Mouse (Mus musculus) CD8-positive naive resting alpha-beta T cell, adult 2 months (primary cell): ENCODE measurements at regions not wholly inside any gene's neighbourhood (a gene's known extent, or its start where the extent isn't known, plus 50 kb on each side); places are given as distances from the start of the nearest gene placed in this dataset.

ENCODE experiments used
- DNase-seq, 2 experiments: peaks; one replicate each; pipeline ENCODE4 v3.0.0; 2022; ENCODE audit warnings: low read depth in 2 of 2, low spot score in 2 of 2

DNA sequence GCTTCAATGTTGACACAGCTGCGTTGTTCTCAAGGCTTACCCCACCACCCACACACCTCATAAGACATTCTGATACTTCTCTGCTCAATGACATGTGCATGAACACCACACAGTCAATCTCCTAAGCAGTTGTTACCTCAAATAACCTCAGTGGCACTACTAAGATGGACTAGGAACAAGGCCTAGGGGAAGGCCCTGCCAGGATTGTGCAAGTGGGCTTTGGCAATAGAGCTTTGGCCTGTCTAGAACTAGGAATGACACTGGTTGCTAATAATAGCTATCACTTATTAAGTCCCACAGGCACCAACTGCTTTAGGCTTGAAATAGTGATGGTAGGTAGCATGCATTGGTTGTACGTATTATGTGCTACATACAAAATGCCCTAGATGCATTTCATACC, 169.7 kb upstream of the Nabp1 start:
- no peak for DNase-seq

DNA sequence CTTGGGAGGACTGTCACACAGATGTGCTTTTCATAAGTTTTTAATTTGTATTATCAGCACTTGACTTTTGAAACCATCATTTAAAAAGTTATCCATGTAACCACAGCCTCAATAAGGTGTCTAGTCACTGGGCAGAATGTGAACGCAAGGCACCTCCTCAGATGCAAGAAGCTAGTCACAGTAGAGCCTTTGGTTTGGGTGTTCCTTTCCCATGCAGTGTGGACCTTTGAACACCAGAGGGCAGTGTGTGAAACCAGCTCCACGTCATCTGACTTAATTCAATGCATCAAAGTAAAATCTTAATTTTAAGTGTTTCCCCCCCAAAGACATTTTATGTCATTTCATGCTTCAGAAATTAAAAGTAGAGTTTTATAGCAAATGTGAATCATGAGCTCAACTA, 166.2 kb upstream of the Nabp1 start:
- DNase-seq = peak; percentile 61 to 77

DNA sequence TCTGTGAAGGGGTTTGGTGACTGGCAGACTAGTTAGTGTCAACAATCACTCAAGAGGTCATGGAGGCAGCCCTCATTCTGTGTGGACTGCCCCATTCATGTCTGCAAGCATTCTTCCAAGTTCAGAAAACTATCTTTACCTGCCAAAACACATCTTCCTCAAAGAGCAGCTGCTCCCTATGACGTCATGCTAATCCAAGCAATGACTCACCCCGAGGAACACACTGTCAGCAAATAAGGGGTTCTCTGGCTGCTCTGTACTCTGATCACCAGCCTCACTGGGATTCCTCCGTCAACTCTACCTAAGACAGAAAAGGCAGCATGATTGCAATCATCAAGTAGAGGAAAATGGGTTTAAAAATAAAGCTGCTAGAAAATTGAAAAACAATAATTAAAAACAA, 165.4 kb upstream of the Nabp1 start:
- no peak for DNase-seq

- DNase-seq = no peak
Measured at GRCm38 (mm10) chr1:51638519-51639302, 160.5 kb upstream of the Nabp1 start.

DNA sequence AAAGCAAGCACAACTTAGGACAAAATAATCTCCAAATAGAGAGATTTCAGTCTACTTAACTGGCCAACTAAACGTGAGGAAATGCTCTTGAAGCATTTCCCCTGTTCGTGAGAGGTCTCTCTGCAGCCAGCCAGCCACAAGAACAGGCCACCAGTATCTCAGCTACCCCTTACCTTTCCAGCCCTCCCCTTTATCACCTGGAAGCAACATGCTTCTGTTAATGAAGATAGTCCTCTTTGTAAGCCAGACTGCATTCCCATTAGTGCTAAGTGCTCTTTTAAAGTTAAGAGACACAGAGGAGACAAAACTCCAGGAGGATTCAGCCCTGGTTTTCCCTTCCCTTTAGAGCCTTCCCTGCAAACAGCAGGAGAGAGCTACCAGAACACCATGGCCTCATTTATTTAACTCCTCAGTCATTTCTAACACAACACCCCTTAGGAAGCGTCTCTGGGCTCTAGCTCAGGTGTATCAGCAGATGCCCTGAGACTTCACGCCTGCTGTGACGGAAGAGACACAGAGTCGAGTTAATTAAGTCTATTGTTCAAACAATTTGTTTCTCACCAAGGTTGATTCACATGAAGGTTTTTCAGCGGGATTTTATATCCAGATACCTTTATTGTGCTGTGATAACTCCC, 157.8 kb upstream of the Nabp1 start:
- no peak for DNase-seq

- DNase-seq = no peak
Measured at GRCm38 (mm10) chr1:51633795-51634194, 155.6 kb upstream of the Nabp1 start.

DNA sequence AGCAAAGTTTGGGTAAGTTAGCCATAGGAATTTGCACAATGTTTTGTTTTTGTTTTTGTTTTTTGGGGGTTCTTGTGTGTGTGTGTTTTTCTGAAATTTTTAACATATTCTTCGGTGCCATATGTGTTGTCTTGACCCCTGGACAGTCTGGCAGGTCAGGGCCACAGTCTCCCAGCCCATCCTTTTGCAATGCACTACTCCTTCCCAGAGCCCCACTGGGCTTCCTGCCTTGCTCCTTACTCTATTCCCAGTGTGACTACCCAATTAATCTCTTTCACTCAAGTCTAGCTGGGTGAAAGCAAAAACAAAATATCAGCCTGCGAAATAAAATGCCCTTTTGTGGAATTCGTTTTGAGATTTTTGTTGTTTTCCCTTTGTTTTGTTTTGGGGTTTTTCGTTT, 154.6 kb upstream of the Nabp1 start:
- DNase-seq = no peak

GRCm38 (mm10) chr1:51629848-51630247, 151.6 kb upstream of the Nabp1 start:
- DNase-seq = no peak

- no peak for DNase-seq
Measured at GRCm38 (mm10) chr1:51628137-51628793, 150.0 kb upstream of the Nabp1 start.

- DNase-seq = no peak
Measured at GRCm38 (mm10) chr1:51626303-51626702, 148.1 kb upstream of the Nabp1 start.

DNA sequence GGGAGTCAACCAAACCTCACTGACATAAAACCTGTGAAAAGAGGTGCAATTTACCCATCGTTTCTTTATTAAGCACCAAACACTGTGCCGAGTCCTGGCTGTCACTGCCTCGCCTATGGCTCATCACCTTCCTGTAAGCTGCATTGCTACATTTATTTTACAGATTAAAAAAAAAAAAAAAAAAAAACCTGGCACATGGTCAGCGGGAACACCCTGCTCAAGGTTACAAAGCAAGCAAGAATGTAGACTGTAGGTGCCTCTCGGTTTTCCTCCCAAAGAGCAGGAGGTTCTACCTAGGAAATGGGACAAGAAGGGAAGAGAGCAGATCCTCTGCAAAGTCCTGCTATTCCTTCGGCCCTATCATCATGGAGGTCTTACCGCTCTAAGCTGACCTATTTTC, 146.9 kb upstream of the Nabp1 start:
- no peak for DNase-seq

- DNase-seq = no peak
Measured at GRCm38 (mm10) chr1:51624551-51624950, 146.3 kb upstream of the Nabp1 start.

GRCm38 (mm10) chr1:51622986-51623385, 144.8 kb upstream of the Nabp1 start:
- no peak for DNase-seq

- DNase-seq = no peak
Measured at GRCm38 (mm10) chr1:51622181-51622862, 144.1 kb upstream of the Nabp1 start.

GRCm38 (mm10) chr1:51621062-51621461, 142.8 kb upstream of the Nabp1 start:
- no peak for DNase-seq

- DNase-seq = no peak
Measured at GRCm38 (mm10) chr1:51617502-51618251, 139.5 kb upstream of the Nabp1 start.

- no peak for DNase-seq
Measured at GRCm38 (mm10) chr1:51616091-51616490, 137.9 kb upstream of the Nabp1 start.

GRCm38 (mm10) chr1:51615523-51615922, 137.3 kb upstream of the Nabp1 start:
- DNase-seq = peak; percentile 24 to 46

DNA sequence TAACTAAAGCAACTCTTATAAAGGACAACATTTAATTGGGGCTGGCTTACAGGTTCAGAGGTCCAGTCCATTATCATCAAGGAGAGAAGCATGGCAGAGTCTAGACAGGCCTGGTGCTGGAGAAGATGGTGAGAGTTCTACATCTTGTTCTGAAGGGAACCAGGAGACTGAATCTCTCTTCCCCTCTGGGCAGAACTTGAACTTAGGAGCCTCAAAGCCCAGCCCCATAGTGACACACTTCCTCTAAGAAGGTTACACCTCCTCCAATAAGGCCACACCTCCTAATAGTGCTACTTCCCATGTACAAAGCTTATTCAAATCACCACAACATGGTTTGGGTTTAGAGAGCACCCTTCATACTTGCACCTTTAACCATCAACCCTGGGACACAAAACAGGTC, 136.5 kb upstream of the Nabp1 start:
- no peak for DNase-seq

DNA sequence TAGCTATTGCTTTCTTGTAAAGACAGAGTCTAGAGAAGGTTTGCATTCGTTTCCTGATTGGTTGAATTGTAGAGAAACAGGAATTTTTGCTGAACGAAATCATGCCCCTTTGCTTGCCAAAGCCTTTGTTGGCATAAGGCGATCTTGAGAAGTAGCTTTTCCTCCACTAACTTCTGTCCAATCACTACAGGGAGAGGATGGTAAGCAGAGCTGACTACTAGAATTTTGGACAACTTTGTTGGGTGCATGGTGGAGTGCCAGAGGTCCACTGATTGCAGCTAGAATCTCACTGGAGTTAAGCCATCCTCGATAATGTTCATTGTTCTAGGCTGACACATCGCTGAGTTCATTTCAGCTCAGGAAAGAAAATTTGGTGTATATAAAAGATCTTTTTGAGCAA, 131.1 kb upstream of the Nabp1 start:
- DNase-seq = no peak

- no peak for DNase-seq
Measured at GRCm38 (mm10) chr1:51607437-51607855, 129.2 kb upstream of the Nabp1 start.
